Comparison of ENCODE assay signal across 21 mouse cellular contexts in the genomic region with DNA sequence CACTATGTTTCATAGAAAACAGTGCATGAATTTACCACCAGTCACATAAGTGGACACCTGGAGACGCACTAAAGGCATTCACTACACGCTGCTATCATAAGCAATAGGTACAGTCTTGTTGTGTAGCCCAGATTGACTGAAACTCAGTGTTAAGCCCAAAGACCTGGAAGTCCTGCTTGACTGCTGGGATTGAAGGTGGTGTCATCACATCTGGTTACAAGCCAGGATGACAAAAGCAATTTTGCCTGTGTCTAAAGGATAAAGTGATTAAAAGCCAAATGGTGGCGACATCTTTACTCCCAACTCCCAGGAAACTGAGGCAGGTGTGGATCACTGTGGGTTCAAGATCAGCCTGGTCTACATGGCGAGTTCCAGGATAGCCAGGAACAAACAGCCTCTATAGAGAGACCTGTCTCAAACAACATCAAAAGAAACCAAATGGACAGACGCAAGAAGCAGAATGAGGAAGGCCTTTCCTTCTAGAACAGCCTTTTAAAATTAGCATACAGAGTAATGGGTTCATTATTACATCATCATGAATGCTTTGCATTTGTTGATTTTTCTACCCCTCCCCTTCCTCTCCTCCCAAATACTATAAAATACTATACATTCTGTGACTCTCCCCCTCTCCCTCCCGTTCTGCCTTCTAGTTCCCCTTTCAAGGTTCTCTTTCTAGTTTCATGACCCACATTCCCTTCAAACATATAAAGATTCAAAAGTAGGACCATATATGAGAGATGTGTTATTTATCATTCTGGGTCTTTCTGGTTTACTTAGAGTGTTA.
A peak's percentile ranks its signal among the peaks of the same experiment; 100 is the strongest.
DNase-seq lines count a peak whose midpoint lies in the region; ATAC-seq lines count a peak whose summit lies in the region.
"Had no signal": no experiment of that assay in that cellular context is flagged by ENCODE, and none has a peak within 500 bp of the region (broad histone marks: within the 10 kb centered on the region; RNA-seq: fewer than 3 reads in every experiment).

No protein-coding gene starts in this region.

- H3K4me2 ChIP-seq in midbrain, embryonic 11.5 days, result no peak overlapping the region
- no peak overlapping the region for H3K4me2 ChIP-seq in midbrain, embryonic 13.5 days (replicated peaks)
- H3K4me2 ChIP-seq: embryonic facial prominence, embryonic 13.5 days; heart, embryonic 13.5 days; hindbrain, embryonic 12.5 days had no signal

- ATAC-seq in midbrain, embryonic 11.5 days (ENCODE audit: low FRiP score), result no peak
- ATAC-seq in midbrain, embryonic 13.5 days, result no peak
- ATAC-seq in common myeloid progenitor, adult 5-6 weeks (replicated peaks; ENCODE audit: low read depth, poor library complexity, severe bottlenecking), result peak; percentile 66
- ATAC-seq in neutrophil, adult 5-6 weeks (ENCODE audit: extremely low read depth, insufficient number of reproducible peaks, low FRiP score, poor library complexity, severe bottlenecking), result peak; percentile 52; the same call in 1 of the 2 replicates
- ATAC-seq: forebrain, embryonic 14.5 days; hindbrain, embryonic 16.5 days; inflammation-experienced regulatory T-cells, adult 6 months; Patski had no signal

- peak; percentile 39 for DNase-seq in midbrain, embryonic 11.5 days (ENCODE audit: low spot score, missing footprints)
- no peak for DNase-seq in testis, postnatal 10 days (ENCODE audit: low spot score)
- no peak for DNase-seq in embryo, embryonic 11 days
- DNase-seq in adrenal gland, postnatal 4 days (ENCODE audit: low spot score in 2 of 2), result no peak
- DNase-seq: adrenal gland, adult 2 months; adrenal gland, postnatal 25 days; cerebellum, adult 11 months; cerebellum, adult 8-10 months; cerebellum, postnatal 14 days; heart, postnatal 4 days had no signal

- H3K79me2 ChIP-seq in macrophage (ENCODE audit: inconsistent target), result no peaks in the 10 kb centered on the region

- H3K4me1 ChIP-seq in midbrain, embryonic 11.5 days (ENCODE audit: control insufficient read depth, insufficient read depth, low read length), result no peaks in the 10 kb centered on the region
- no peaks in the 10 kb centered on the region for H3K4me1 ChIP-seq in midbrain, embryonic 13.5 days (replicated peaks)
- H3K4me1 ChIP-seq: embryonic facial prominence, embryonic 13.5 days; hindbrain, embryonic 12.5 days had no signal

- H3K4me3 ChIP-seq in midbrain, embryonic 11.5 days (ENCODE audit: low read depth, low read length), result no peak overlapping the region
- no peak overlapping the region for H3K4me3 ChIP-seq in midbrain, embryonic 13.5 days (replicated peaks)
- no peak overlapping the region for H3K4me3 ChIP-seq in macrophage (ENCODE audit: inconsistent target)
- H3K4me3 ChIP-seq: embryonic facial prominence, embryonic 13.5 days; heart, embryonic 13.5 days; hindbrain, embryonic 12.5 days had no signal

- no peak overlapping the region for H3K9ac ChIP-seq in midbrain, embryonic 11.5 days (ENCODE audit: low read length)
- no peak overlapping the region for H3K9ac ChIP-seq in midbrain, embryonic 13.5 days (replicated peaks)
- H3K9ac ChIP-seq: embryonic facial prominence, embryonic 13.5 days; heart, embryonic 13.5 days; hindbrain, embryonic 12.5 days had no signal

- WGBS in midbrain, embryonic 11.5 days, result 88% methylated on average over 6 of the region's 6 CpGs
- WGBS in midbrain, embryonic 13.5 days, result 89% methylated on average over 6 of the region's 6 CpGs
- 64% methylated on average over 6 of the region's 6 CpGs for WGBS in macrophage (ENCODE audit: missing documents)

- H3K27ac ChIP-seq in midbrain, embryonic 11.5 days (ENCODE audit: low read depth, low read length), result no peak overlapping the region
- no peak overlapping the region for H3K27ac ChIP-seq in midbrain, embryonic 13.5 days
- H3K27ac ChIP-seq in macrophage, result peak overlapping the region; percentile 28
- H3K27ac ChIP-seq: embryonic facial prominence, embryonic 13.5 days; heart, embryonic 13.5 days; hindbrain, embryonic 12.5 days had no signal

- no peaks in the 10 kb centered on the region for H3K36me3 ChIP-seq in midbrain, embryonic 11.5 days (ENCODE audit: control insufficient read depth, insufficient read depth, low read length)
- no peaks in the 10 kb centered on the region for H3K36me3 ChIP-seq in midbrain, embryonic 13.5 days
- no peaks in the 10 kb centered on the region for H3K36me3 ChIP-seq in macrophage (ENCODE audit: inconsistent target)
- H3K36me3 ChIP-seq: embryonic facial prominence, embryonic 13.5 days; heart, embryonic 13.5 days; hindbrain, embryonic 12.5 days had no signal

- H3K9me3 ChIP-seq in midbrain, embryonic 11.5 days (ENCODE audit: control insufficient read depth, low read length), result no peaks in the 10 kb centered on the region
- no peaks in the 10 kb centered on the region for H3K9me3 ChIP-seq in midbrain, embryonic 13.5 days
- H3K9me3 ChIP-seq: embryonic facial prominence, embryonic 13.5 days; heart, embryonic 13.5 days; hindbrain, embryonic 12.5 days had no signal

- H3K27me3 ChIP-seq in midbrain, embryonic 11.5 days (ENCODE audit: control insufficient read depth, insufficient read depth, low read length), result no peaks in the 10 kb centered on the region
- no peaks in the 10 kb centered on the region for H3K27me3 ChIP-seq in midbrain, embryonic 13.5 days
- H3K27me3 ChIP-seq: embryonic facial prominence, embryonic 13.5 days; heart, embryonic 13.5 days; hindbrain, embryonic 12.5 days; Patski had no signal

Comparison
In these comparisons a context has a peak if more than half of its experiments do, and no peak if none do; other contexts are left out.
1. ATAC-seq: peak in common myeloid progenitor, adult 5-6 weeks (single experiment) and neutrophil, adult 5-6 weeks (single experiment); none in midbrain, embryonic 11.5 days (single experiment) and midbrain, embryonic 13.5 days (single experiment).